Mouse (Mus musculus): ENCODE results near the gene Pcmt1. TPM values are rescaled to one million over a fixed set of nuclear protein-coding genes. Genes with fewer than 3 reads are reported as not detected.

The Pcmt1 gene
- total and polyA plus RNA-seq, 2 experiments from 2014 or later = 92.3 to 165 TPM

DNA sequence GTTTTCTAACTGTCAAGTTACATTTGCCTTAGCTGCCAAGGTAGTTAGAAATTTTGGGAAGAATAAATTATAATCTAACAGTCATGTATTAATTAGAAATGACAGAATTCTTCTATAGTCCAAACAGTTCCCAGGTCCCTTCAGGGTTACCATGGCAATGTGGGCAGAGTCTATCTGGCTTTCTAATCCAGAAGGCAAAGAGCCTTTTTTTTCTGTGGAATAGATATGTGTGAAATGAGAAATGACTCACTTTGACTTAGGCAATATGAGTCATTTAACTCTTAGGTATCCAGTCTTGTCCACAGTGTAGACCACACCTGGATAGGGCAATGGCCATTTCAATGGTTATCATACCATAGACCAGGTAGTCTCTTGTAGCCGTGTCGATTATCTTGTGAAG lies 99.5 kb downstream of the Pcmt1 start:
- Histone ChIP-seq H3K27me3 (ENCODE audit: insufficient read depth, low read length) (no peaks in the 10 kb centered on the region), H3K4me3 (ENCODE audit: low read depth, low read length) (no peak overlapping the region), H3K4me1 (ENCODE audit: insufficient read depth) (no peaks in the 10 kb centered on the region), H3K4me2 (ENCODE audit: low read depth) (no peak overlapping the region), H3K27ac (ENCODE audit: low read depth, low read length) (no peak overlapping the region), H3K9me3 (ENCODE audit: low read length) (no peaks in the 10 kb centered on the region), H3K36me3 (ENCODE audit: insufficient read depth) (no peaks in the 10 kb centered on the region), H3K9ac (no peak overlapping the region)
- no peak for TF ChIP-seq CTCF (IDR thresholded peaks at IDR 0.05; ENCODE audit: low read depth)
- ATAC-seq (peak; percentile 24; the same call in 1 of the 2 replicates), DNase-seq (no peak)
- 100% methylated on average over 2 of the region's 2 CpGs for WGBS

Other genes starting within 250 kb of the Pcmt1 start
- gene Ulbp1, start 207.5 kb downstream of the Pcmt1 start, total RNA-seq (2014; rRNA removed) = 0.54 and 3.5 TPM in 2 replicates
- gene Ulbp1, start 207.5 kb downstream of the Pcmt1 start, polyA plus RNA-seq (2015; fragmentation: Nextera tagmentation; extraction: Ambion mirVana) = 0.17 and 0.18 TPM in 2 replicates
- 113 and 115 TPM in 2 replicates for gene Lrp11, start 91.3 kb downstream of the Pcmt1 start, total RNA-seq (2014; rRNA removed)
- gene Lrp11, start 91.3 kb downstream of the Pcmt1 start, polyA plus RNA-seq (2015; fragmentation: Nextera tagmentation; extraction: Ambion mirVana) = 54.4 and 57.8 TPM in 2 replicates
- 10.5 and 15.2 TPM in 2 replicates for gene Nup43, start 13.6 kb downstream of the Pcmt1 start, total RNA-seq (2014; rRNA removed)
- gene Nup43, start 13.6 kb downstream of the Pcmt1 start, polyA plus RNA-seq (2015; fragmentation: Nextera tagmentation; extraction: Ambion mirVana) = 19.1 and 21.7 TPM in 2 replicates
- gene Lats1, start 78 bp upstream of the Pcmt1 start, total RNA-seq (2014; rRNA removed) = 38.3 and 54.6 TPM in 2 replicates
- 5.0 and 7.4 TPM in 2 replicates for gene Lats1, start 78 bp upstream of the Pcmt1 start, polyA plus RNA-seq (2015; fragmentation: Nextera tagmentation; extraction: Ambion mirVana)
- 17.8 and 18.7 TPM in 2 replicates for gene Katna1, start 44.9 kb upstream of the Pcmt1 start, total RNA-seq (2014; rRNA removed)
- gene Katna1, start 44.9 kb upstream of the Pcmt1 start, polyA plus RNA-seq (2015; fragmentation: Nextera tagmentation; extraction: Ambion mirVana) = 18.8 and 20.3 TPM in 2 replicates
- gene Ginm1, start 111.7 kb upstream of the Pcmt1 start, total RNA-seq (2014; rRNA removed) = 31.0 and 51.0 TPM in 2 replicates
- 61.2 and 65.6 TPM in 2 replicates for gene Ginm1, start 111.7 kb upstream of the Pcmt1 start, polyA plus RNA-seq (2015; fragmentation: Nextera tagmentation; extraction: Ambion mirVana)
- 37.5 and 49.6 TPM in 2 replicates for gene Ppil4, start 111.8 kb upstream of the Pcmt1 start, total RNA-seq (2014; rRNA removed)
- gene Ppil4, start 111.8 kb upstream of the Pcmt1 start, polyA plus RNA-seq (2015; fragmentation: Nextera tagmentation; extraction: Ambion mirVana) = 44.4 and 50.2 TPM in 2 replicates
- 0.08 and 0.24 TPM in 2 replicates for gene Zc3h12d, start 151.3 kb upstream of the Pcmt1 start, total RNA-seq (2014; rRNA removed)
- gene Zc3h12d, start 151.3 kb upstream of the Pcmt1 start, polyA plus RNA-seq (2015; fragmentation: Nextera tagmentation; extraction: Ambion mirVana) = 0.09 and 0.21 TPM in 2 replicates

Measured in forebrain, postnatal 0 days (tissue).